In the genomic region with DNA sequence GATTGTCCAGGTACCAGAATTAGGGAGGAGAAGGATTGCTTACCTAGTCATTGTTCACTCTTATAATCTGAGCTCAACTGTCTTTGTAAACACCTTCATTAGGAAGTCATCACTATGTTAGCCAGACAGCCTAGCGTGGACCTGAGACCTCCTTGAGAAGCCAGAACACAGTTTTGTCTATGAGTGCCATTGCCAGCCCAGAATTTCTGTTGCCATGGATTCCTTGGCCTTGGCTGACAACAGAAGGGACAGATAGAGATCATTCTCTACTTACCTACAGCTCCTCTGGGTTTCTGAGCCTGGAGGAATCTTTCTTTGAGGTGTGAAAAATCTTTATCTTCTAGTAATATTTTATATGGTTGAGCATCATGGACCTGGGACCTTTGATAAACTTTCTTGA, we compare ENCODE assay signal across 14 mouse cellular contexts.
A peak's percentile ranks its signal among the peaks of the same experiment; 100 is the strongest.
DNase-seq lines count a peak whose midpoint lies in the region.
"Had no signal": no experiment of that assay in that cellular context is flagged by ENCODE, and none has a peak within 500 bp of the region (broad histone marks: within the 10 kb centered on the region; RNA-seq: fewer than 3 reads in every experiment).

No protein-coding gene starts in this region.

- DNase-seq in cerebellum, postnatal 10 days, result peak; percentile 50 to 56
- DNase-seq in cerebellum, postnatal 25 days, result no peak
- DNase-seq in cerebellum, postnatal 14 days, result peak; percentile 36 to 56
- no peak for DNase-seq in cerebellum, postnatal 36 days
- DNase-seq: adrenal gland, adult 2 months; adrenal gland, adult 8-10 months; adrenal gland, postnatal 10 days; adrenal gland, postnatal 14 days; adrenal gland, postnatal 25 days; adrenal gland, postnatal 36 days; B cell, adult 2 months; cerebellum, adult 11 months; cerebellum, adult 11-12 months; cerebellum, adult 18-20 months had no signal

Comparison
In these comparisons a context has a peak if more than half of its experiments do, and no peak if none do; other contexts are left out.
1. DNase-seq: peak in cerebellum, postnatal 10 days (2 of 2) and cerebellum, postnatal 14 days (2 of 2); none in cerebellum, postnatal 25 days (0 of 2) and cerebellum, postnatal 36 days (0 of 2).